Mouse (Mus musculus): ENCODE measurements around the gene Ppp2r5e.

- TF ChIP-seq CTCF (IDR thresholded peaks at IDR 0.05; ENCODE audit: borderline replicate concordance, control insufficient read depth, extremely low read depth, insufficient read depth, low read length, poor library complexity) = no peak
- TF ChIP-seq POLR2A (IDR thresholded peaks at IDR 0.05; ENCODE audit: control insufficient read depth, extremely low read depth, insufficient read depth, low read length, poor library complexity) = no peak
Measured at GRCm38 (mm10) chr12:75450592-75450991, 145.5 kb downstream of the Ppp2r5e start.

Measured in thymus, adult 2 months (tissue).